Mouse (Mus musculus) adrenal gland, adult 2 months (tissue): Measurements from ENCODE around the gene Carns1. TPM values are rescaled to one million over a fixed set of nuclear protein-coding genes. Genes with fewer than 3 reads are reported as not detected.

Experiments
- microRNA-seq, 2 experiments: library from miRNA; unstranded; fragments of <30 nt; microRNA quantifications; one replicate each; pipeline ENCODE4 v1.2.0; 2021
- polyA plus RNA-seq: library from polyadenylated mRNA; depleted of rRNA; stranded (reverse); fragments of >200 nt; gene quantifications from 2 replicates; pipeline ENCODE4 v1.2.3, GENCODE M21; 2012; rRNA removed
- total RNA-seq, 2 experiments: library from RNA; stranded (reverse); gene quantifications; 2 replicates each; pipeline ENCODE4 v1.2.3; 2021

Gene Carns1
- total and polyA plus RNA-seq, 3 experiments: 2.9 to 5.8 (median 3.8) TPM

Small RNA genes lying within 50 kb of the gene (microRNA-seq; reads per million reads assigned to microRNA genes)
- gene Gm26115: 0 reads per million in 2 experiments

Other genes starting within 250 kb of the Carns1 start
Only the 30 nearest of the 32 such genes appear.
- under 1 TPM; 0.38 to 0.63 TPM for gene Aldh3b3, start 216.8 kb downstream of the Carns1 start, total RNA-seq
- gene Aldh3b3, start 216.8 kb downstream of the Carns1 start, polyA plus RNA-seq: 0.43 and 0.54 TPM in 2 replicates
- gene Aldh3b2, start 203.2 kb downstream of the Carns1 start, total RNA-seq: 10 to 100 TPM; 12.2 to 15.2 TPM
- gene Aldh3b2, start 203.2 kb downstream of the Carns1 start, polyA plus RNA-seq: 4.0 and 7.6 TPM in 2 replicates
- 10 to 100 TPM; 16.5 to 22.7 TPM for gene Acy3, start 188.9 kb downstream of the Carns1 start, total RNA-seq
- 80.5 and 96.1 TPM in 2 replicates for gene Acy3, start 188.9 kb downstream of the Carns1 start, polyA plus RNA-seq
- gene Tbx10, start 182.7 kb downstream of the Carns1 start, total RNA-seq: not detected
- not detected in 2 replicates for gene Tbx10, start 182.7 kb downstream of the Carns1 start, polyA plus RNA-seq
- 10 to 100 TPM; 25.1 to 27.0 TPM for gene Nudt8, start 174.9 kb downstream of the Carns1 start, total RNA-seq
- 36.7 and 65.9 TPM in 2 replicates for gene Nudt8, start 174.9 kb downstream of the Carns1 start, polyA plus RNA-seq
- under 1 TPM; 0.55 to 0.69 TPM for gene Gm49405, start 174.9 kb downstream of the Carns1 start, total RNA-seq
- 1.3 and 2.0 TPM in 2 replicates for gene Gm49405, start 174.9 kb downstream of the Carns1 start, polyA plus RNA-seq
- gene Doc2g, start 172.2 kb downstream of the Carns1 start, total RNA-seq: 1 to 10 TPM; 1.1 to 1.8 TPM
- 6.2 and 9.3 TPM in 2 replicates for gene Doc2g, start 172.2 kb downstream of the Carns1 start, polyA plus RNA-seq
- 100 to 1,000 TPM; 260 to 445 TPM for gene Ndufv1, start 162.7 kb downstream of the Carns1 start, total RNA-seq
- gene Ndufv1, start 162.7 kb downstream of the Carns1 start, polyA plus RNA-seq: 145 and 150 TPM in 2 replicates
- 100 to 1,000 TPM; 401 to 452 TPM for gene Gstp1, start 137.5 kb downstream of the Carns1 start, total RNA-seq
- 752 and 925 TPM in 2 replicates for gene Gstp1, start 137.5 kb downstream of the Carns1 start, polyA plus RNA-seq
- 10 to 100 TPM; 57.2 to 61.4 TPM for gene Gstp2, start 129.5 kb downstream of the Carns1 start, total RNA-seq
- gene Gstp2, start 129.5 kb downstream of the Carns1 start, polyA plus RNA-seq: 7.9 and 13.8 TPM in 2 replicates
- 1 to 10 TPM in 1 of 2 experiments, under 1 TPM in 1; 0.62 to 2.3 TPM for gene Gstp3, start 115.9 kb downstream of the Carns1 start, total RNA-seq
- 0.79 and 0.83 TPM in 2 replicates for gene Gstp3, start 115.9 kb downstream of the Carns1 start, polyA plus RNA-seq
- not detected for gene Cabp2, start 93.9 kb downstream of the Carns1 start, total RNA-seq
- gene Cabp2, start 93.9 kb downstream of the Carns1 start, polyA plus RNA-seq: not detected in 2 replicates
- 100 to 1,000 TPM; 128 to 131 TPM for gene Cdk2ap2, start 78.3 kb downstream of the Carns1 start, total RNA-seq
- 339 and 371 TPM in 2 replicates for gene Cdk2ap2, start 78.3 kb downstream of the Carns1 start, polyA plus RNA-seq
- gene Pitpnm1, start 75.5 kb downstream of the Carns1 start, total RNA-seq: 10 to 100 TPM; 87.4 to 87.6 TPM
- gene Pitpnm1, start 75.5 kb downstream of the Carns1 start, polyA plus RNA-seq: 164 and 171 TPM in 2 replicates
- gene Aip, start 49.6 kb downstream of the Carns1 start, total RNA-seq: 100 to 1,000 TPM; 102 to 134 TPM
- gene Aip, start 49.6 kb downstream of the Carns1 start, polyA plus RNA-seq: 89.5 and 99.3 TPM in 2 replicates
- gene Gpr152, start 35.7 kb downstream of the Carns1 start, total RNA-seq: under 1 TPM; 0.09 to 0.17 TPM
- gene Gpr152, start 35.7 kb downstream of the Carns1 start, polyA plus RNA-seq: 0.10 and 0.18 TPM in 2 replicates
- under 1 TPM; 0.29 to 0.69 TPM for gene Cabp4, start 31.4 kb downstream of the Carns1 start, total RNA-seq
- 0.12 and 0.26 TPM in 2 replicates for gene Cabp4, start 31.4 kb downstream of the Carns1 start, polyA plus RNA-seq
- 100 to 1,000 TPM; 154 to 202 TPM for gene Coro1b, start 26.9 kb downstream of the Carns1 start, total RNA-seq
- gene Coro1b, start 26.9 kb downstream of the Carns1 start, polyA plus RNA-seq: 199 and 225 TPM in 2 replicates
- gene Ptprcap, start 21.9 kb downstream of the Carns1 start, total RNA-seq: 1 to 10 TPM; 2.5 to 5.7 TPM
- 54.9 and 57.6 TPM in 2 replicates for gene Ptprcap, start 21.9 kb downstream of the Carns1 start, polyA plus RNA-seq
- 10 to 100 TPM; 27.6 to 39.5 TPM for gene Rps6kb2, start 12.1 kb downstream of the Carns1 start, total RNA-seq
- 48.3 and 60.8 TPM in 2 replicates for gene Rps6kb2, start 12.1 kb downstream of the Carns1 start, polyA plus RNA-seq
- under 1 TPM in 1 of 2 experiments, not detected in 1; 0.97 TPM for gene Tbc1d10c, start 15.8 kb upstream of the Carns1 start, total RNA-seq
- gene Tbc1d10c, start 15.8 kb upstream of the Carns1 start, polyA plus RNA-seq: 2.1 and 4.8 TPM in 2 replicates
- gene Ppp1ca, start 16.6 kb upstream of the Carns1 start, total RNA-seq: 100 to 1,000 TPM; 342 to 392 TPM
- gene Ppp1ca, start 16.6 kb upstream of the Carns1 start, polyA plus RNA-seq: 443 and 514 TPM in 2 replicates
- 10 to 100 TPM in 1 of 2 experiments, 1 to 10 TPM in 1; 6.9 to 12.3 TPM for gene Rad9a, start 26.2 kb upstream of the Carns1 start, total RNA-seq
- 16.4 and 17.2 TPM in 2 replicates for gene Rad9a, start 26.2 kb upstream of the Carns1 start, polyA plus RNA-seq
- 1 to 10 TPM; 5.5 to 9.0 TPM for gene Clcf1, start 38.8 kb upstream of the Carns1 start, total RNA-seq
- gene Clcf1, start 38.8 kb upstream of the Carns1 start, polyA plus RNA-seq: 16.3 and 19.3 TPM in 2 replicates
- gene AC109138.7, start 38.9 kb upstream of the Carns1 start, total RNA-seq: not detected
- gene AC109138.7, start 38.9 kb upstream of the Carns1 start, polyA plus RNA-seq: not detected in 2 replicates
- 10 to 100 TPM; 41.9 to 52.3 TPM for gene Pold4, start 56.4 kb upstream of the Carns1 start, total RNA-seq
- 112 and 146 TPM in 2 replicates for gene Pold4, start 56.4 kb upstream of the Carns1 start, polyA plus RNA-seq
- 10 to 100 TPM; 30.9 to 34.4 TPM for gene Ssh3, start 93.7 kb upstream of the Carns1 start, total RNA-seq
- gene Ssh3, start 93.7 kb upstream of the Carns1 start, polyA plus RNA-seq: 67.4 and 86.6 TPM in 2 replicates
- 1 to 10 TPM; 2.5 to 5.7 TPM for gene Ankrd13d, start 107.7 kb upstream of the Carns1 start, total RNA-seq
- gene Ankrd13d, start 107.7 kb upstream of the Carns1 start, polyA plus RNA-seq: 5.4 and 8.3 TPM in 2 replicates
- 10 to 100 TPM; 49.1 to 49.7 TPM for gene Grk2, start 130.7 kb upstream of the Carns1 start, total RNA-seq
- 60.4 and 62.6 TPM in 2 replicates for gene Grk2, start 130.7 kb upstream of the Carns1 start, polyA plus RNA-seq
- gene Kdm2a, start 222.8 kb upstream of the Carns1 start, total RNA-seq: 100 to 1,000 TPM in 1 of 2 experiments, 10 to 100 TPM in 1; 81.7 to 155 TPM
- 66.3 and 78.0 TPM in 2 replicates for gene Kdm2a, start 222.8 kb upstream of the Carns1 start, polyA plus RNA-seq